Mouse (Mus musculus): ENCODE data around the gene Memo1. TPM values are rescaled to one million over a fixed set of nuclear protein-coding genes. Genes with fewer than 3 reads are reported as not detected.

Memo1 gene
- total and polyA plus RNA-seq, 3 experiments, result 63.1 to 75.3 TPM; not detected in 1

- Histone ChIP-seq H3K9me3 (replicated peaks; ENCODE audit: insufficient read depth, low read length) (no peaks in the 10 kb centered on the region), H3K36me3 (ENCODE audit: control insufficient read depth in 1 of 2, insufficient read depth in 2 of 2, low read length in 2 of 2) (peaks cover 18 to 76% of the 10 kb centered on the region in 2 experiments), H3K27ac (ENCODE audit: control insufficient read depth, low read depth, low read length) (no peak overlapping the region), H3K4me3 (ENCODE audit: control insufficient read depth in 1 of 2, insufficient read depth in 1 of 2, low read depth in 2 of 2, low read length in 2 of 2) (no peak overlapping the region), H3K4me1 (ENCODE audit: control insufficient read depth in 1 of 2, insufficient read depth in 2 of 2, low read length in 2 of 2) (peaks cover 42 to 53% of the 10 kb centered on the region in 2 experiments), H3K79me2 (ENCODE audit: control insufficient read depth, insufficient read depth, low read length, poor library complexity) (peaks cover 60% of the 10 kb centered on the region), H3K9ac (ENCODE audit: control insufficient read depth, low read depth, low read length, poor library complexity, severe bottlenecking) (no peak overlapping the region), H3K27me3 (ENCODE audit: control insufficient read depth in 1 of 2, insufficient read depth in 2 of 2, low read length in 2 of 2) (no peaks in the 10 kb centered on the region)
- DNase-seq (ENCODE audit: low read depth, low spot score), result no peak
- TF ChIP-seq GATA1 (IDR thresholded peaks at IDR 0.05; ENCODE audit: low read depth, low read length) (peak; percentile 22; the same call in 1 of the 2 replicates), EP300 (IDR thresholded peaks at IDR 0.05; ENCODE audit: low read depth in 1 of 2, low read length in 2 of 2) (peak; percentile 65 to 78; a peak in 3 of 4 replicates), ZC3H11A (IDR thresholded peaks at IDR 0.05; ENCODE audit: low read depth, low read length) (no peak), TCF12 (IDR thresholded peaks at IDR 0.05; ENCODE audit: low read depth, low read length) (peak; percentile 51; the same call in 1 of the 2 replicates), POLR2A (IDR thresholded peaks at IDR 0.05; ENCODE audit: control insufficient read depth in 1 of 2, insufficient read depth in 1 of 2, low read depth in 1 of 2, low read length in 2 of 2, poor library complexity in 1 of 2) (no peak), MYB (IDR thresholded peaks at IDR 0.05; ENCODE audit: low read depth, low read length) (peak; percentile 70; the same call in 1 of the 2 replicates)
Measured at GRCm38 (mm10) chr17:74270205-74270604, 25.1 kb downstream of the Memo1 start.

- peaks cover 35 to 38% of the 10 kb centered on the region in 2 experiments for H3K4me1 ChIP-seq (ENCODE audit: control insufficient read depth in 1 of 2, insufficient read depth in 2 of 2, low read length in 2 of 2)
- H3K9ac ChIP-seq (ENCODE audit: control insufficient read depth, low read depth, low read length, poor library complexity, severe bottlenecking), result no peak overlapping the region
- H3K9me3 ChIP-seq (replicated peaks; ENCODE audit: insufficient read depth, low read length), result no peaks in the 10 kb centered on the region
- TF ChIP-seq MAFK (IDR thresholded peaks at IDR 0.05; ENCODE audit: borderline replicate concordance, low read depth, low read length) (peak; percentile 63; the same call in 1 of the 2 replicates), ELF1 (IDR thresholded peaks at IDR 0.05; ENCODE audit: low read depth, low read length) (peak; percentile 10; the same call in 1 of the 2 replicates), ZNF384 (IDR thresholded peaks at IDR 0.05; ENCODE audit: low read depth, low read length) (peak; percentile 97), GATA1 (IDR thresholded peaks at IDR 0.05; ENCODE audit: low read depth, low read length) (peak; percentile 96), POLR2AphosphoS5 (IDR thresholded peaks at IDR 0.05; ENCODE audit: borderline replicate concordance, low read depth, low read length) (no peak), SMC3 (IDR thresholded peaks at IDR 0.05; ENCODE audit: low read depth, low read length) (0 out of 2 replicates have a peak, but pooled peaks have one; percentile 11), NELFE (IDR thresholded peaks at IDR 0.05; ENCODE audit: low read depth, low read length) (no peak), KAT2A (conservative IDR thresholded peaks at IDR 0.05; ENCODE audit: low read depth, low read length) (no peak), TAL1 (IDR thresholded peaks at IDR 0.05; ENCODE audit: low read length) (peak; percentile 95), USF1 (IDR thresholded peaks at IDR 0.05; ENCODE audit: low read depth, low read length) (no peak), MYB (IDR thresholded peaks at IDR 0.05; ENCODE audit: low read depth, low read length) (peak; percentile 46; the same call in 1 of the 2 replicates), UBTF (IDR thresholded peaks at IDR 0.05; ENCODE audit: borderline replicate concordance, insufficient read depth, low read depth, low read length) (no peak), SIN3A (IDR thresholded peaks at IDR 0.05; ENCODE audit: low read length) (peak; percentile 85), RAD21 (IDR thresholded peaks at IDR 0.05; ENCODE audit: low read depth, low read length) (peak; percentile 45), CTCF (IDR thresholded peaks at IDR 0.05 in 2 of 3, conservative IDR thresholded peaks at IDR 0.05 in 1 of 3; ENCODE audit: control insufficient read depth in 1 of 3, insufficient read depth in 1 of 3, low read depth in 2 of 3, low read length in 3 of 3, poor library complexity in 1 of 3, severe bottlenecking in 1 of 3) (peak; percentile 31 to 61 (median 56); a peak in 5 of 6 replicates), MXI1 (IDR thresholded peaks at IDR 0.05; ENCODE audit: low read depth, low read length) (peak; percentile 83), MAX (IDR thresholded peaks at IDR 0.05; ENCODE audit: low read length) (no peak; the same call in 1 of the 2 replicates), BHLHE40 (IDR thresholded peaks at IDR 0.05; ENCODE audit: borderline replicate concordance, low read depth, low read length) (peak; percentile 38; the same call in 1 of the 2 replicates), MEF2A (IDR thresholded peaks at IDR 0.05; ENCODE audit: extremely low read depth, insufficient replicate concordance, low read depth, low read length, poor library complexity, severe bottlenecking) (no peak), EP300 (IDR thresholded peaks at IDR 0.05; ENCODE audit: low read depth in 1 of 2, low read length in 2 of 2) (peak; percentile 95 to 96), ETS1 (IDR thresholded peaks at IDR 0.05; ENCODE audit: low read depth, low read length) (peak; percentile 92), TCF12 (IDR thresholded peaks at IDR 0.05; ENCODE audit: low read depth, low read length) (peak; percentile 99), MYC (IDR thresholded peaks at IDR 0.05; ENCODE audit: low read depth, low read length) (peak; percentile 79; the same call in 1 of the 2 replicates), ZMIZ1 (IDR thresholded peaks at IDR 0.05; ENCODE audit: low read depth, low read length) (0 out of 2 replicates have a peak, but pooled peaks have one; percentile 40), MAZ (IDR thresholded peaks at IDR 0.05; ENCODE audit: low read depth, low read length) (no peak), RCOR1 (IDR thresholded peaks at IDR 0.05; ENCODE audit: low read depth, low read length) (peak; percentile 73)
- H3K27me3 ChIP-seq (ENCODE audit: control insufficient read depth in 1 of 2, insufficient read depth in 2 of 2, low read length in 2 of 2), result no peaks in the 10 kb centered on the region
- H3K27ac ChIP-seq (ENCODE audit: control insufficient read depth, low read depth, low read length), result peak overlapping the region; percentile 87
- H3K79me2 ChIP-seq (ENCODE audit: control insufficient read depth, insufficient read depth, low read length, poor library complexity), result peaks cover 56% of the 10 kb centered on the region
- peak; percentile 87 for DNase-seq (ENCODE audit: low read depth, low spot score)
- H3K4me3 ChIP-seq (ENCODE audit: control insufficient read depth in 1 of 2, insufficient read depth in 1 of 2, low read depth in 2 of 2, low read length in 2 of 2), result no peak overlapping the region
- H3K36me3 ChIP-seq (ENCODE audit: control insufficient read depth in 1 of 2, insufficient read depth in 2 of 2, low read length in 2 of 2), result peaks cover 10 to 55% of the 10 kb centered on the region in 2 experiments
Measured at GRCm38 (mm10) chr17:74267415-74268180, 27.7 kb downstream of the Memo1 start.
